7 mouse cellular contexts compared by ENCODE assay signal in genomic region chr4:72198877-72199411, GRCm38 (mm10). TPM values are rescaled to one million over a fixed set of nuclear protein-coding genes. Genes with fewer than 3 reads are reported as not detected.
DNase-seq lines count a peak whose midpoint lies in the region; ATAC-seq and TF ChIP-seq lines count a peak whose summit lies in the region.

No protein-coding gene starts in this region.

- peak; percentile 55; the same call in 1 of the 2 replicates for TF ChIP-seq POLR2A in heart, adult 2 months (IDR thresholded peaks at IDR 0.05; ENCODE audit: insufficient read depth, low read depth, low read length)

- H3K9me3 ChIP-seq in embryonic facial prominence, embryonic 10.5 days = no peaks in the 10 kb centered on the region
- no peaks in the 10 kb centered on the region for H3K9me3 ChIP-seq in limb, embryonic 12.5 days
- H3K9me3 ChIP-seq in midbrain, embryonic 14.5 days (ENCODE audit: control insufficient read depth, low read length) = no peaks in the 10 kb centered on the region

- peaks cover 60% of the 10 kb centered on the region for H3K4me1 ChIP-seq in embryonic facial prominence, embryonic 10.5 days
- H3K4me1 ChIP-seq in heart, adult 2 months (ENCODE audit: control insufficient read depth, insufficient read depth, low read length) = peaks cover 1% of the 10 kb centered on the region
- peaks cover 47% of the 10 kb centered on the region for H3K4me1 ChIP-seq in limb, embryonic 12.5 days (replicated peaks)
- peaks cover 43% of the 10 kb centered on the region for H3K4me1 ChIP-seq in midbrain, embryonic 14.5 days (ENCODE audit: control insufficient read depth, insufficient read depth, low read length)

- TF ChIP-seq EP300 in heart, adult 2 months (IDR thresholded peaks at IDR 0.05; ENCODE audit: insufficient read depth, low read depth, low read length) = peak; percentile 65

- H3K36me3 ChIP-seq in embryonic facial prominence, embryonic 10.5 days (replicated peaks) = peaks cover 20% of the 10 kb centered on the region
- H3K36me3 ChIP-seq in heart, adult 2 months (ENCODE audit: control insufficient read depth, insufficient read depth, low read length) = peaks cover 21% of the 10 kb centered on the region
- peaks cover 6% of the 10 kb centered on the region; the same call in 1 of the 2 replicates for H3K36me3 ChIP-seq in limb, embryonic 12.5 days
- H3K36me3 ChIP-seq in midbrain, embryonic 14.5 days (ENCODE audit: control insufficient read depth, insufficient read depth, low read length) = no peaks in the 10 kb centered on the region

- peaks cover 5% of the 10 kb centered on the region; the same call in 1 of the 2 replicates for H3K27me3 ChIP-seq in embryonic facial prominence, embryonic 10.5 days (replicated peaks; ENCODE audit: low read depth, poor library complexity, severe bottlenecking)
- no peaks in the 10 kb centered on the region for H3K27me3 ChIP-seq in heart, adult 2 months (ENCODE audit: control insufficient read depth, insufficient read depth, low read length)
- H3K27me3 ChIP-seq in limb, embryonic 12.5 days = no peaks in the 10 kb centered on the region
- H3K27me3 ChIP-seq in midbrain, embryonic 14.5 days (ENCODE audit: control insufficient read depth, insufficient read depth, low read length) = no peaks in the 10 kb centered on the region

- peak; percentile 23; the same call in 1 of the 2 replicates for ATAC-seq in limb, embryonic 12.5 days (ENCODE audit: insufficient number of reproducible peaks, insufficient read depth, low FRiP score, low TSS enrichment, low read depth)
- ATAC-seq in midbrain, embryonic 14.5 days (ENCODE audit: low FRiP score, low TSS enrichment) = peak; percentile 32

- H3K4me2 ChIP-seq in limb, embryonic 12.5 days = peak overlapping the region; percentile 66
- peak overlapping the region; percentile 66 for H3K4me2 ChIP-seq in midbrain, embryonic 14.5 days (ENCODE audit: low read length)

- no peaks in the 10 kb centered on the region; the same call in 1 of the 2 replicates for H3K79me2 ChIP-seq in heart, adult 2 months (replicated peaks; ENCODE audit: control insufficient read depth, insufficient read depth, low read length)

- intact Hi-C loops in heart, adult 2 months (cut with DNase I) = loop anchor here (5.0 to 10.0 kb wide), 2 partner anchors 134 to 157 kb away; no protein-coding TSS in a partner anchor

- H3K27ac ChIP-seq in embryonic facial prominence, embryonic 10.5 days (replicated peaks) = peak overlapping the region; percentile 97
- H3K27ac ChIP-seq in heart, adult 2 months = peak overlapping the region; percentile 90
- H3K27ac ChIP-seq in limb, embryonic 12.5 days = peak overlapping the region; percentile 97; the same call in 1 of the 2 replicates
- peak overlapping the region; percentile 94; the same call in 1 of the 2 replicates for H3K27ac ChIP-seq in midbrain, embryonic 14.5 days (replicated peaks; ENCODE audit: low read depth, low read length)

- peak; percentile 88 for TF ChIP-seq CTCF in heart, adult 2 months (IDR thresholded peaks at IDR 0.05)

- WGBS in embryonic facial prominence, embryonic 10.5 days = under 1% methylated on average over 22 of the region's 22 CpGs
- 3% methylated on average over 22 of the region's 22 CpGs for WGBS in heart, adult 2 months
- WGBS in limb, embryonic 12.5 days = under 1% methylated on average over 22 of the region's 22 CpGs
- WGBS in midbrain, embryonic 14.5 days = under 1% methylated on average over 22 of the region's 22 CpGs

- H3K4me3 ChIP-seq in embryonic facial prominence, embryonic 10.5 days = peak overlapping the region; percentile 93
- H3K4me3 ChIP-seq in heart, adult 2 months = peak overlapping the region; percentile 89
- H3K4me3 ChIP-seq in limb, embryonic 12.5 days (replicated peaks) = peak overlapping the region; percentile 89
- H3K4me3 ChIP-seq in midbrain, embryonic 14.5 days (replicated peaks; ENCODE audit: low read depth, low read length) = peak overlapping the region; percentile 91

- peak; percentile 84 for DNase-seq in adrenal gland, postnatal 14 days
- DNase-seq in embryonic facial prominence, embryonic 10.5 days (ENCODE audit: low spot score) = peak; percentile 85
- DNase-seq in heart, adult 2 months = peak; percentile 82 to 85
- DNase-seq in kidney, adult 8-10 months = peak; percentile 72 to 76
- DNase-seq in midbrain, embryonic 14.5 days = peak; percentile 91
- peak; percentile 61 to 73 for DNase-seq in spleen, adult 18-20 months

- H3K9ac ChIP-seq in heart, adult 2 months (ENCODE audit: low read depth, low read length) = peak overlapping the region; percentile 51
- H3K9ac ChIP-seq in limb, embryonic 12.5 days (replicated peaks) = peak overlapping the region; percentile 93
- H3K9ac ChIP-seq in midbrain, embryonic 14.5 days (replicated peaks; ENCODE audit: low read length) = peak overlapping the region; percentile 83

RNA-seq across cellular contexts. Expression of gene Tle1, which starts 1.8 kb away (rescaled TPM):
- total RNA-seq in adrenal gland, postnatal 14 days (2021) = 45.7 and 47.0 TPM in 2 replicates
- 33.7 and 34.0 TPM in 2 replicates for polyA plus RNA-seq in embryonic facial prominence, embryonic 10.5 days (2016; fragmentation: Nextera tagmentation; extraction: Ambion mirVana)
- total RNA-seq in heart, adult 2 months (2021) = 1 to 10 TPM; 8.2 to 9.5 TPM
- 8.8 and 8.9 TPM in 2 replicates for polyA plus RNA-seq in heart, adult 2 months (2012; rRNA removed)
- polyA plus RNA-seq in limb, embryonic 12.5 days (2016; fragmentation: Nextera tagmentation; extraction: Ambion mirVana) = 47.0 and 55.8 TPM in 2 replicates
- polyA plus RNA-seq in midbrain, embryonic 14.5 days (2014; fragmentation: Nextera tagmentation; extraction: Ambion mirVana) = 43.5 and 51.0 TPM in 2 replicates

Comparison
In these comparisons a context has a peak if more than half of its experiments do, and no peak if none do; other contexts are left out.
1. Peak in every context shown above with its lines: DNase-seq, ATAC-seq, H3K4me3 ChIP-seq and H3K27ac ChIP-seq.